Mouse (Mus musculus) myocyte (in vitro differentiated cells): ENCODE data around the gene Etfa.

Experiments used
- CEBPB ChIP-seq: IDR thresholded peaks from 2 replicates; pipeline ENCODE4 v1.6.1; 2011; ENCODE audit warnings: mild to moderate bottlenecking, moderate library complexity; ENCODE audit not compliant: poor library complexity, insufficient read depth, severe bottlenecking
- E2F4 ChIP-seq: IDR thresholded peaks from one replicate; pipeline ENCODE4 v1.6.1; 2011; ENCODE audit warnings: mild to moderate bottlenecking, control low read depth, moderate library complexity; ENCODE audit not compliant: insufficient read depth
- MAX ChIP-seq: IDR thresholded peaks from one replicate; pipeline ENCODE4 v1.6.1; 2011; ENCODE audit warnings: low read depth, mild to moderate bottlenecking, control low read depth
- MYOD1 ChIP-seq, 3 experiments: IDR thresholded peaks; one replicate each; pipeline ENCODE4 v1.6.1; 2011; ENCODE audit warnings: control low read depth in 2 of 3, low read depth in 2 of 3, mild to moderate bottlenecking in 2 of 3, moderate library complexity in 1 of 3; ENCODE audit not compliant: insufficient read length in 2 of 3, control insufficient read depth in 1 of 3
- MYOG ChIP-seq, 3 experiments: IDR thresholded peaks; one replicate each; pipeline ENCODE4 v1.6.1; 2011; ENCODE audit warnings: control low read depth in 2 of 3, low read depth in 2 of 3, mild to moderate bottlenecking in 2 of 3; ENCODE audit not compliant: insufficient read length in 2 of 3, control insufficient read depth in 1 of 3, insufficient read depth in 1 of 3
- POLR2A ChIP-seq: IDR thresholded peaks from one replicate; pipeline ENCODE4 v1.6.1; 2011; ENCODE audit warnings: low read depth, mild to moderate bottlenecking, control low read depth, moderate library complexity; ENCODE audit not compliant: insufficient read length
- POLR2AphosphoS2 ChIP-seq: IDR thresholded peaks from one replicate; pipeline ENCODE4 v1.6.1; 2011; ENCODE audit warnings: low read depth, control low read depth; ENCODE audit not compliant: insufficient read length
- REST ChIP-seq: IDR thresholded peaks from one replicate; pipeline ENCODE4 v1.6.1; 2011; ENCODE audit warnings: mild to moderate bottlenecking, control low read depth, moderate library complexity; ENCODE audit not compliant: insufficient read depth, insufficient read length
- SRF ChIP-seq: IDR thresholded peaks from one replicate; pipeline ENCODE4 v1.6.1; 2011; ENCODE audit warnings: low read depth; ENCODE audit not compliant: control insufficient read depth, insufficient read length
- TCF12 ChIP-seq: IDR thresholded peaks from one replicate; pipeline ENCODE4 v1.6.1; 2011; ENCODE audit warnings: mild to moderate bottlenecking, control low read depth; ENCODE audit not compliant: poor library complexity, insufficient read depth, severe bottlenecking
- TCF3 ChIP-seq: IDR thresholded peaks from one replicate; pipeline ENCODE4 v1.6.1; 2011; ENCODE audit warnings: low read depth, control low read depth; ENCODE audit not compliant: insufficient read length
- USF1 ChIP-seq: IDR thresholded peaks from one replicate; pipeline ENCODE4 v1.6.1; 2011; ENCODE audit warnings: low read depth, mild to moderate bottlenecking, control low read depth, moderate library complexity

- TF ChIP-seq MAX (no peak), POLR2AphosphoS2 (no peak), USF1 (no peak), POLR2A (no peak), TCF12 (no peak), MYOG (IDR thresholded peaks at IDR 0.05; ENCODE audit: control insufficient read depth in 1 of 3, insufficient read depth in 1 of 3, insufficient read length in 2 of 3, low read depth in 2 of 3) (no peak), TCF3 (no peak), E2F4 (no peak), CEBPB (no peak), SRF (no peak), MYOD1 (IDR thresholded peaks at IDR 0.05; ENCODE audit: control insufficient read depth in 1 of 3, insufficient read length in 2 of 3, low read depth in 2 of 3) (no peak), REST (no peak)
Observed at GRCm38 (mm10) chr9:55433875-55434274, 78.2 kb downstream of the Etfa start.
